Mouse (Mus musculus): ENCODE results near the gene Hmg20a. TPM values are rescaled to one million over a fixed set of nuclear protein-coding genes. Genes with fewer than 3 reads are reported as not detected.

Gene Hmg20a
- 5.7 and 11.0 TPM in 2 replicates for polyA plus RNA-seq (2012; rRNA removed)

GRCm38 (mm10) chr9:56417948-56418737 is at the start of gene Hmg20a, which contains the start of gene Peak1:
TSS of gene Hmg20a (plus strand) at chr9:56418609.
TSS of gene Peak1 (minus strand) at chr9:56418067.
- H3K27me3 ChIP-seq (ENCODE audit: control insufficient read depth, insufficient read depth, low read length), result no peaks in the 10 kb centered on the region

DNA sequence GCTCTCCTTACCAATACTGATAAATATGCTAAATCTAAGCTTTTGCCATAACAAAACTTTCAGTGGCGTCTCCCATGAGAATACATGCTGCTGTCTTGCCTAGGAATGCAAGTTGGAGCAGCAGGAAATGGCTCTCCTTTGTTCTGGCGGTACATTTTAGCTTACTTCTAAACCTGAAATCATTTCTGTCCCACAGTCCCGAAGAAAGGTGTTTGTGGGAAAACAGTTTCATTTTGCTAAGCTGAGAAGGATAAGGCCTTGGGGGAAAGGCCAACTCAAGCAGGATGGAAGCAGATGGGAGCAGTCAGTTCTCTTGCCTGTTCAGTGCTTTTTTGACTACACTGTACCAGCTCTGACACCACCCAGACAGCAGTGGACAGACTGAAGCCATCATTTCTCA is 49.6 kb upstream of the Hmg20a start:
- H3K36me3 ChIP-seq (ENCODE audit: control insufficient read depth, insufficient read depth, low read length), result no peaks in the 10 kb centered on the region
- TF ChIP-seq POLR2A (IDR thresholded peaks at IDR 0.05; ENCODE audit: low read depth, low read length) (no peak), CTCF (IDR thresholded peaks at IDR 0.05; ENCODE audit: extremely low read depth, insufficient read length, insufficient replicate concordance, low read depth, low read length) (no peak)
- no peak overlapping the region for H3K27ac ChIP-seq (ENCODE audit: insufficient read depth, low read depth, low read length)
- H3K27me3 ChIP-seq (ENCODE audit: control insufficient read depth, insufficient read depth, low read length), result no peaks in the 10 kb centered on the region
- H3K4me3 ChIP-seq (ENCODE audit: low read depth, low read length), result no peak overlapping the region
- 70% methylated on average over 3 of the region's 3 CpGs for WGBS
- no peaks in the 10 kb centered on the region for H3K4me1 ChIP-seq (ENCODE audit: control insufficient read depth, insufficient read depth, insufficient read length, low read length)

More at GRCm38 (mm10) chr9:56417948-56418737, at the start of gene Hmg20a, which contains the start of gene Peak1:
- no peak for TF ChIP-seq CTCF (IDR thresholded peaks at IDR 0.05; ENCODE audit: extremely low read depth, insufficient read length, insufficient replicate concordance, low read depth, low read length)
- peak; percentile 85 for TF ChIP-seq POLR2A (IDR thresholded peaks at IDR 0.05; ENCODE audit: low read depth, low read length)
- WGBS, result under 1% methylated on average over 59 of the region's 59 CpGs
- Histone ChIP-seq H3K36me3 (ENCODE audit: control insufficient read depth, insufficient read depth, low read length) (no peaks in the 10 kb centered on the region), H3K4me3 (ENCODE audit: low read depth, low read length) (peak within 1 kb of the TSS; percentile 89), H3K4me1 (ENCODE audit: control insufficient read depth, insufficient read depth, insufficient read length, low read length) (no peaks in the 10 kb centered on the region), H3K27ac (ENCODE audit: insufficient read depth, low read depth, low read length) (peak within 1 kb of the TSS; percentile 86)

DNA sequence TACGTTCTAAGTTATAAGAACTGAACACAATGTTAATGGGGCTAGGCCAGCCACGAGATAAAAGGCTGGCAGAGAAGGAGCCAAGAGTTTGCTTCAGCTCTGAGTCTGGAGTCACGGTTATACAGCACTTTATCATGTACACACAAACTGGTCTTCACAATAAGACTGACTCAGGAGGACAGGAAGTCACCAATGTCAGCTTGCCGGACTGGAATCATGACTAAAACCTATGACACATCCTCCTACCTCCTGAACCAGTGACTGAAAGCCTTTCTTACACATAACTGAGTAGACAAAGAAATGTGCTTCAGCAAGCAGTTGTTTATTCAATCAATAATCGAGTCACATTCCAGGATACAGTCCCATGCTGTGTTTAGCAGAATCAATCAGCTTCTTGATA is 47.7 kb upstream of the Hmg20a start:
- Histone ChIP-seq H3K27ac (ENCODE audit: insufficient read depth, low read depth, low read length) (no peak overlapping the region), H3K4me1 (ENCODE audit: control insufficient read depth, insufficient read depth, insufficient read length, low read length) (no peaks in the 10 kb centered on the region), H3K36me3 (ENCODE audit: control insufficient read depth, insufficient read depth, low read length) (no peaks in the 10 kb centered on the region), H3K27me3 (ENCODE audit: control insufficient read depth, insufficient read depth, low read length) (no peaks in the 10 kb centered on the region), H3K4me3 (ENCODE audit: low read depth, low read length) (no peak overlapping the region)
- no peak for TF ChIP-seq POLR2A (IDR thresholded peaks at IDR 0.05; ENCODE audit: low read depth, low read length)
- no peak for TF ChIP-seq CTCF (IDR thresholded peaks at IDR 0.05; ENCODE audit: extremely low read depth, insufficient read length, insufficient replicate concordance, low read depth, low read length)
- WGBS, result 52% methylated on average over 5 of the region's 5 CpGs

DNA sequence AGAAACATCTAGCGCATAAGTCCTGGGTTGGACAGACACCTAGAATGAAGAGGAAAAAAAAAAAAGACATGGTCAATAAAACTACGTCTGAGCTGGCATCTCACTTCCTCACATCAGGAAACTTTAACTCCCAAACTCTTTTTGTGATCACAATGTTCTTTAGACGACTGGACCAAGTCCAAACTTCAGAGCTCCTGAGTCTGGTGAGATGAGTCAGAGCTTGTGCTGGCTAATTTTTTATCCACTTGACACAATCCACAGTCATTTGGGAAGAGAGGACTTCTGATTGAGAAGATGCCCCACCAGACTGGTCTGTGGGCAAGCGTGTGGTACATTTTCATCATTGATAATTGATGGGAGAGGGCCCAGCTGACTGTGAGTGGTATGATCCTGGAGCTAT is 44.0 kb upstream of the Hmg20a start:
- Histone ChIP-seq H3K27ac (ENCODE audit: insufficient read depth, low read depth, low read length) (no peak overlapping the region), H3K27me3 (ENCODE audit: control insufficient read depth, insufficient read depth, low read length) (no peaks in the 10 kb centered on the region), H3K4me3 (ENCODE audit: low read depth, low read length) (no peak overlapping the region), H3K36me3 (ENCODE audit: control insufficient read depth, insufficient read depth, low read length) (no peaks in the 10 kb centered on the region), H3K4me1 (ENCODE audit: control insufficient read depth, insufficient read depth, insufficient read length, low read length) (no peaks in the 10 kb centered on the region)
- TF ChIP-seq POLR2A (IDR thresholded peaks at IDR 0.05; ENCODE audit: low read depth, low read length) (no peak), CTCF (IDR thresholded peaks at IDR 0.05; ENCODE audit: extremely low read depth, insufficient read length, insufficient replicate concordance, low read depth, low read length) (no peak)
- 40% methylated on average over 4 of the region's 4 CpGs for WGBS

DNA sequence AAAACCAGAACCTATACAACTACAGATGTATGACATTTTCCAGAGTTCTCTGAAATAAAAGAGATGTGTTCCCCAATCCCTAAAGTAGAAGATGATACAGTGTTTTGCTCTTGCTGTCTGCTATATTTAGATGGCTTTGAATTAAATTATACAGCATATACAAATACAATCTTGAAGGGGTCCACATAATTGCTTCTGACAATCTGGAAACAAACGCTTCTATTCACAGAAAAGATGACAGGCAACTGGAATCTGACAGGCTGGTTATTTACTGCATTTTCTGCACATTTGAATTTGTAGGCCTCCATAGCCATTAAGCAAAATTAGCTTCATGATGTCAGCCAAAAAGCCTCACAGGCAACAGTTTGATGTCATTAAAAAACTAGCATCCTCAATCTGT is 35.6 kb upstream of the Hmg20a start:
- Histone ChIP-seq H3K4me3 (ENCODE audit: low read depth, low read length) (no peak overlapping the region), H3K27me3 (ENCODE audit: control insufficient read depth, insufficient read depth, low read length) (no peaks in the 10 kb centered on the region), H3K4me1 (ENCODE audit: control insufficient read depth, insufficient read depth, insufficient read length, low read length) (no peaks in the 10 kb centered on the region), H3K27ac (ENCODE audit: insufficient read depth, low read depth, low read length) (no peak overlapping the region), H3K36me3 (ENCODE audit: control insufficient read depth, insufficient read depth, low read length) (no peaks in the 10 kb centered on the region)
- 84% methylated on average over 1 of the region's 1 CpGs for WGBS
- no peak for TF ChIP-seq CTCF (IDR thresholded peaks at IDR 0.05; ENCODE audit: extremely low read depth, insufficient read length, insufficient replicate concordance, low read depth, low read length)
- TF ChIP-seq POLR2A (IDR thresholded peaks at IDR 0.05; ENCODE audit: low read depth, low read length), result no peak

GRCm38 (mm10) chr9:56392857-56393256 is 25.6 kb upstream of the Hmg20a start:
- H3K27me3 ChIP-seq (ENCODE audit: control insufficient read depth, insufficient read depth, low read length), result no peaks in the 10 kb centered on the region
- TF ChIP-seq CTCF (IDR thresholded peaks at IDR 0.05; ENCODE audit: extremely low read depth, insufficient read length, insufficient replicate concordance, low read depth, low read length) (no peak), POLR2A (IDR thresholded peaks at IDR 0.05; ENCODE audit: low read depth, low read length) (no peak)
- no peaks in the 10 kb centered on the region for H3K4me1 ChIP-seq (ENCODE audit: control insufficient read depth, insufficient read depth, insufficient read length, low read length)
- H3K27ac ChIP-seq (ENCODE audit: insufficient read depth, low read depth, low read length), result no peak overlapping the region
- no peak overlapping the region for H3K4me3 ChIP-seq (ENCODE audit: low read depth, low read length)
- WGBS, result 88% methylated on average over 3 of the region's 3 CpGs
- H3K36me3 ChIP-seq (ENCODE audit: control insufficient read depth, insufficient read depth, low read length), result no peaks in the 10 kb centered on the region

GRCm38 (mm10) chr9:56396306-56396705 is 22.1 kb upstream of the Hmg20a start:
- Histone ChIP-seq H3K4me1 (ENCODE audit: control insufficient read depth, insufficient read depth, insufficient read length, low read length) (no peaks in the 10 kb centered on the region), H3K4me3 (ENCODE audit: low read depth, low read length) (no peak overlapping the region), H3K27ac (ENCODE audit: insufficient read depth, low read depth, low read length) (no peak overlapping the region), H3K36me3 (ENCODE audit: control insufficient read depth, insufficient read depth, low read length) (no peaks in the 10 kb centered on the region), H3K27me3 (ENCODE audit: control insufficient read depth, insufficient read depth, low read length) (no peaks in the 10 kb centered on the region)
- 63% methylated on average over 1 of the region's 1 CpGs for WGBS
- TF ChIP-seq POLR2A (IDR thresholded peaks at IDR 0.05; ENCODE audit: low read depth, low read length) (no peak), CTCF (IDR thresholded peaks at IDR 0.05; ENCODE audit: extremely low read depth, insufficient read length, insufficient replicate concordance, low read depth, low read length) (no peak)

Measured in small intestine, adult 2 months (tissue).